Mouse (Mus musculus) liver, embryonic 15.5 days (tissue): ENCODE results near the gene Nectin2. TPM values are rescaled to one million over a fixed set of nuclear protein-coding genes. Genes with fewer than 3 reads are reported as not detected.

Experiments
- ATAC-seq: fragments of 200-750 bp; cut with Nextera tagmentation; 2 replicates; pipeline ENCODE4 v1.8.0; 2017; ENCODE audit warnings: moderate number of reproducible peaks, mild to moderate bottlenecking, moderate library complexity; ENCODE audit not compliant: insufficient read depth
- H3K27ac ChIP-seq: fragments of 300-500 bp; sonication (generic); replicated peaks from 2 replicates; pipeline ENCODE4 v1.5.1; 2015; ENCODE audit warnings: mild to moderate bottlenecking, inconsistent platforms
- H3K27me3 ChIP-seq: fragments of 300-500 bp; sonication (generic); 2 replicates; pipeline ENCODE4 v1.6.1; 2015; ENCODE audit warnings: mild to moderate bottlenecking, inconsistent platforms
- H3K36me3 ChIP-seq: fragments of 300-500 bp; sonication (generic); replicated peaks from 2 replicates; pipeline ENCODE4 v1.6.1; 2015; ENCODE audit warnings: moderate library complexity, mild to moderate bottlenecking, inconsistent platforms
- H3K4me1 ChIP-seq: fragments of 300-500 bp; sonication (generic); replicated peaks from 2 replicates; pipeline ENCODE4 v1.6.1; 2015; ENCODE audit warnings: inconsistent platforms
- H3K4me2 ChIP-seq: fragments of 300-500 bp; sonication (generic); 2 replicates; pipeline ENCODE4 v1.6.1; 2015; ENCODE audit warnings: moderate library complexity, mild to moderate bottlenecking, inconsistent platforms
- H3K4me3 ChIP-seq: fragments of 300-500 bp; sonication (generic); replicated peaks from 2 replicates; pipeline ENCODE4 v1.5.1; 2015; ENCODE audit warnings: mild to moderate bottlenecking, inconsistent platforms
- H3K9ac ChIP-seq: fragments of 300-500 bp; sonication (generic); 2 replicates; pipeline ENCODE4 v1.6.1; 2015; ENCODE audit warnings: moderate library complexity, mild to moderate bottlenecking, inconsistent platforms
- H3K9me3 ChIP-seq: fragments of 300-500 bp; sonication (generic); replicated peaks from 2 replicates; pipeline ENCODE4 v1.6.1; 2016; ENCODE audit warnings: inconsistent platforms
- WGBS: fragments of 180-500 bp; shearing (Covaris S2); methylation state at CpG from one replicate; pipeline ENCODE4 v1.1.7; 2015; ENCODE audit warnings: mixed read lengths; ENCODE audit not compliant: insufficient replicate concordance; 5-methylcytosine and 5-hydroxymethylcytosine counted together
- polyA plus RNA-seq: library from polyadenylated mRNA; unstranded; fragments of >200 nt; fragmentation: Nextera tagmentation; extraction: Ambion mirVana; gene quantifications from 2 replicates; pipeline ENCODE4 v1.2.1, GENCODE M21; 2015

Nectin2 gene
- polyA plus RNA-seq, 1 experiment from 2014 or later, result 15.2 TPM

DNA sequence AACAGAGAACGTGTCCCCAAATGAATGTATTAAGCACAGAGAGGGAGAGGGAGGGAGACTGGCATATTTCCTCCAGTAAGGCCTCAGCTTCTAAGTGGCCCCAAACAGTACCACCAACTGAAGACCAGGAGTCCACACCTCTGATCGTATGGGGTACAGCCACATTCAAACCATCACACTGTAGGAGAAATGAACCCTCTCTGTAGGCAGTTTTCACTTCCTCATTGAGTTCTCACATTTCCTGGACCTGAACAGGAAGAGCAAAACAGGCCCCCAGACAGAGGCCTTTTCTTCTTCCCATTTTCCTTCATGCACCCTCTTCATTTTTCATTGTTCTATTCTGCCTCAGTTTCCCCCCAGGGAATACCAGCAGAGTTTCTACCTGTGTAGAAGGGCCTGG lies 82.8 kb downstream of the Nectin2 start:
- ATAC-seq, result no peak
- Histone ChIP-seq H3K9me3 (no peaks in the 10 kb centered on the region), H3K4me3 (no peak overlapping the region), H3K27me3 (no peaks in the 10 kb centered on the region), H3K27ac (no peak overlapping the region; the same call in 1 of the 2 replicates), H3K9ac (no peak overlapping the region), H3K4me1 (peaks cover 44% of the 10 kb centered on the region), H3K4me2 (no peak overlapping the region), H3K36me3 (peaks cover 4% of the 10 kb centered on the region; the same call in 1 of the 2 replicates)
- WGBS, result 62% methylated on average over 2 of the region's 2 CpGs

DNA sequence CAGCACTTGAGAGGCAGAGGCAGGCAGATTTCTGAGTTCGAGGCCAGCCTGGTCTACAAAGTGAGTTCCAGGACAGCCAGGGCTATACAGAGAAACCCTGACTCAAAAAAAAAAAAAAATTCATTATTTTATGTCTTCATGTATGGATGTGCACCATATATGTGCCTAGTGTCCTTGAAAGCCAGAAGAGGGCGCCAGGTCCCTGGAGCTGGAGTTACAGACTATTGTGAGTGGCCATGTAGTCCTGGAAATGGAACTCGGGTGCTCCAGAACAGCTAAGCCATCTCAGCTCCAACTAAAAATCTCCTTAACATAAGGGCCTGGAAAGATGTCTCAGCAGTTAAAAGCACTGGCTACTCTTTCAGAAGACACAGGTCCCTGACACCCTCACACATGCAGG lies 83.5 kb downstream of the Nectin2 start:
- Histone ChIP-seq H3K9ac (no peak overlapping the region), H3K4me3 (no peak overlapping the region), H3K27ac (no peak overlapping the region), H3K4me1 (peaks cover 47% of the 10 kb centered on the region), H3K27me3 (no peaks in the 10 kb centered on the region), H3K9me3 (no peaks in the 10 kb centered on the region), H3K36me3 (peaks cover 10% of the 10 kb centered on the region), H3K4me2 (no peak overlapping the region)
- WGBS, result 61% methylated on average over 3 of the region's 3 CpGs
- no peak for ATAC-seq

Other genes with a start within 250 kb of the Nectin2 start
- gene Bloc1s3, start 242.1 kb downstream of the Nectin2 start, polyA plus RNA-seq, result 0.79 and 1.1 TPM in 2 replicates
- 41.2 and 42.0 TPM in 2 replicates for gene Trappc6a, start 242.1 kb downstream of the Nectin2 start, polyA plus RNA-seq
- gene Nkpd1, start 232.6 kb downstream of the Nectin2 start, polyA plus RNA-seq, result not detected in 2 replicates
- gene Ppp1r37, start 187.4 kb downstream of the Nectin2 start, polyA plus RNA-seq, result 10.2 and 15.7 TPM in 2 replicates
- 0.60 and 0.81 TPM in 2 replicates for gene Zfp296, start 173.2 kb downstream of the Nectin2 start, polyA plus RNA-seq
- 79.6 and 90.9 TPM in 2 replicates for gene Gemin7, start 172.9 kb downstream of the Nectin2 start, polyA plus RNA-seq
- gene Clasrp, start 146.0 kb downstream of the Nectin2 start, polyA plus RNA-seq, result 12.2 and 13.4 TPM in 2 replicates
- 1.7 TPM in 2 replicates for gene Relb, start 121.0 kb downstream of the Nectin2 start, polyA plus RNA-seq
- 48.3 and 48.8 TPM in 2 replicates for gene Clptm1, start 85.5 kb downstream of the Nectin2 start, polyA plus RNA-seq
- gene Apoc2, start 72.5 kb downstream of the Nectin2 start, polyA plus RNA-seq, result 1,160 and 1,332 TPM in 2 replicates
- 22.2 and 29.1 TPM in 2 replicates for gene Gm44805, start 69.1 kb downstream of the Nectin2 start, polyA plus RNA-seq
- 273 and 372 TPM in 2 replicates for gene Apoc4, start 69.0 kb downstream of the Nectin2 start, polyA plus RNA-seq
- gene Apoc1, start 57.8 kb downstream of the Nectin2 start, polyA plus RNA-seq, result 609 and 611 TPM in 2 replicates
- gene Apoe, start 51.3 kb downstream of the Nectin2 start, polyA plus RNA-seq, result 2,704 and 3,478 TPM in 2 replicates
- gene Tomm40, start 35.0 kb downstream of the Nectin2 start, polyA plus RNA-seq, result 87.2 and 91.8 TPM in 2 replicates
- gene Bcam, start 20.5 kb upstream of the Nectin2 start, polyA plus RNA-seq, result 10.3 and 11.3 TPM in 2 replicates
- 3.5 and 3.8 TPM in 2 replicates for gene Cblc, start 46.3 kb upstream of the Nectin2 start, polyA plus RNA-seq
- 4.7 and 5.3 TPM in 2 replicates for gene Bcl3, start 72.3 kb upstream of the Nectin2 start, polyA plus RNA-seq
- gene Gm19345, start 101.5 kb upstream of the Nectin2 start, polyA plus RNA-seq, result not detected in 2 replicates
- not detected in 2 replicates for gene Ceacam16, start 110.8 kb upstream of the Nectin2 start, polyA plus RNA-seq
- gene Ceacam19, start 137.5 kb upstream of the Nectin2 start, polyA plus RNA-seq, result not detected in 2 replicates
- gene Pvr, start 170.7 kb upstream of the Nectin2 start, polyA plus RNA-seq, result 2.8 and 3.4 TPM in 2 replicates
- 0.17 and 0.23 TPM in 2 replicates for gene Igsf23, start 200.3 kb upstream of the Nectin2 start, polyA plus RNA-seq
- gene Ceacam20, start 214.9 kb upstream of the Nectin2 start, polyA plus RNA-seq, result not detected in 2 replicates
- gene Nlrp9b, start 241.0 kb upstream of the Nectin2 start, polyA plus RNA-seq, result not detected in 2 replicates